Mouse (Mus musculus) ES-Bruce4 (cell line): ENCODE results near the gene Grik2. TPM values are rescaled to one million over a fixed set of nuclear protein-coding genes. Genes with fewer than 3 reads are reported as not detected.

Experiments
- H3K27ac ChIP-seq: 2 replicates; pipeline ENCODE4 v1.5.1; 2012; ENCODE audit warnings: low read length, inconsistent platforms; ENCODE audit not compliant: insufficient read depth
- H3K27me3 ChIP-seq: 2 replicates; pipeline ENCODE4 v1.6.1; 2012; ENCODE audit warnings: mild to moderate bottlenecking, low read length, inconsistent platforms; ENCODE audit not compliant: control insufficient read depth, poor library complexity, insufficient read depth, severe bottlenecking
- H3K36me3 ChIP-seq: 2 replicates; pipeline ENCODE4 v1.6.1; 2012; ENCODE audit warnings: inconsistent platforms, mild to moderate bottlenecking, low read length, moderate library complexity; ENCODE audit not compliant: control insufficient read depth, poor library complexity, insufficient read depth, severe bottlenecking
- H3K4me1 ChIP-seq: one replicate; pipeline ENCODE4 v1.8.1; 2011; ENCODE audit warnings: low read length; ENCODE audit not compliant: control insufficient read depth, insufficient read depth
- H3K4me3 ChIP-seq: 2 replicates; pipeline ENCODE4 v1.5.1; 2011; ENCODE audit warnings: low read depth, mild to moderate bottlenecking, low read length
- H3K9ac ChIP-seq: 2 replicates; pipeline ENCODE4 v1.6.1; 2012; ENCODE audit warnings: low read depth, mild to moderate bottlenecking, inconsistent platforms; ENCODE audit not compliant: poor library complexity, severe bottlenecking
- H3K9me3 ChIP-seq: replicated peaks from 2 replicates; pipeline ENCODE4 v1.6.1; 2012; ENCODE audit warnings: mild to moderate bottlenecking, low read length, inconsistent platforms; ENCODE audit not compliant: control insufficient read depth, poor library complexity, insufficient read depth, severe bottlenecking
- CTCF ChIP-seq: IDR thresholded peaks from one replicate; pipeline ENCODE4 v1.8.1; 2011; ENCODE audit warnings: low read depth, low read length
- EP300 ChIP-seq: IDR thresholded peaks from 2 replicates; pipeline ENCODE4 v1.6.1; 2011; ENCODE audit warnings: low read depth, low read length; ENCODE audit not compliant: insufficient read depth
- POLR2A ChIP-seq: IDR thresholded peaks from one replicate; pipeline ENCODE4 v1.8.1; 2011; ENCODE audit warnings: low read length; ENCODE audit not compliant: insufficient read depth
- polyA plus RNA-seq: library from polyadenylated mRNA; stranded (reverse); fragments of >200 nt; gene quantifications from 2 replicates; pipeline ENCODE4 v1.2.4, GENCODE M21; 2011; ENCODE audit warnings: low read depth; ENCODE audit not compliant: missing spikeins, insufficient read depth, insufficient read length

The Grik2 gene
- polyA plus RNA-seq, 1 experiment, result not detected

DNA sequence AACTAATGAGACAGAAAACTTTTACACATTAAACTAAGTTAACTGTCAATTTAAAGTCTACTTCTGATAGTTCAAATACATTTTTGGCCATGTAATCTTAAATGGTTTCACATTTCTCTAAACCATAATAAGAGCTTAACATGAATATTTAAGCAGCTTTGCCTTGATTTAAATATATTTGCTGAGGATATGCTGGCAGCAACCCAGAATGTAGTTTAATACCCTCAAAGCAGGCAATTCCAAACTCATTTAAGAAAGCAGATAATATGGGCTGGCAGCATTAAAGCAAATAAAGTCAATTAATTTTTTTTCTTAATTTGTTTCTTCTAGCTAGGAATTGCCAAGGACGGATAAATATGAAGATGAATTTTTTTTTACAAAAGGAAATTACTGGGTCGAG, 56.7 kb downstream of the Grik2 start:
- Histone ChIP-seq H3K27me3 (no peaks in the 10 kb centered on the region), H3K9me3 (no peaks in the 10 kb centered on the region), H3K4me1 (no peaks in the 10 kb centered on the region), H3K4me3 (no peak overlapping the region), H3K36me3 (no peaks in the 10 kb centered on the region), H3K9ac (no peak overlapping the region), H3K27ac (no peak overlapping the region)
- TF ChIP-seq CTCF, result no peak

DNA sequence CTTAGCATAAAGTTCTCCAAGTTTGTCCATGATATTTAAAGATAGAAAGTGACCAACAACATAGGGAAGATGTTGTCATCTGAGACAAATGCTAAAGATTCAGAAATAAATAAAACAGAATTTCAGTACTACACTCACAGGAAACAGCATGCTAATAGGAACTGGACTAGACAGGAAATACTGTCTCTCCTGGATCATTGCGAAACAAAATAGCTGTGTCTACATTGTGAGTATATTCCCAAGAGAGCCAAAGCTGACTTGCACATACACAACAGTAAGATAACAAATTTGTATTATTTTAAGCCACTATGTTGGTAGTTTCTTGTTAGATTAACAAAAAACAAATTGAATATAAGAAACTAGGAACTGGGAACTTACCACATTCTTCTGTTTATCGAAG, 64.9 kb downstream of the Grik2 start:
- Histone ChIP-seq H3K4me1 (no peaks in the 10 kb centered on the region), H3K27me3 (no peaks in the 10 kb centered on the region), H3K4me3 (no peak overlapping the region), H3K36me3 (no peaks in the 10 kb centered on the region), H3K9me3 (no peaks in the 10 kb centered on the region), H3K9ac (no peak overlapping the region), H3K27ac (no peak overlapping the region)
- TF ChIP-seq POLR2A (no peak), CTCF (no peak), EP300 (no peak)

DNA sequence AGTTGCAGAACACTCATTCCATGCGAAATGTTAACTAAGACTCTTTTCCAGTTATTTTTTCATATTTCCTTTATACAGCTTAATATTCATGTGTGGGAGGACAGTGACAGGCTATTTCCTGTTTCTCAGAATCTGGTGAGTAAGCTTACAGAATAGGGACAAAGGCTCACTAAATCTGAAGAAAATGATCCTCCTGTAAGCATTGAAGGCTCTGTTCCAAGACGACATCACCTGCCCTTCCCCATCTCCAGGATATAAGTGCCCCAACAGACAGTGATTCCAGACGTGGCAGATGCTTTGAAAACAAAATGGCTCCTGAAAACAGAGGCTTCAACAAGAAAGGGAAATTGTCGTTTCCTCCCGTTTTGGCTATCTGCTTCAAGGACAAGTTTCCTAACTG, 71.7 kb downstream of the Grik2 start:
- no peaks in the 10 kb centered on the region for H3K27me3 ChIP-seq
- no peak overlapping the region for H3K9ac ChIP-seq
- H3K27ac ChIP-seq, result no peak overlapping the region
- no peak overlapping the region for H3K4me3 ChIP-seq
- H3K9me3 ChIP-seq, result no peaks in the 10 kb centered on the region
- H3K36me3 ChIP-seq, result no peaks in the 10 kb centered on the region
- TF ChIP-seq EP300 (no peak), POLR2A (no peak), CTCF (no peak)
- no peaks in the 10 kb centered on the region for H3K4me1 ChIP-seq

DNA sequence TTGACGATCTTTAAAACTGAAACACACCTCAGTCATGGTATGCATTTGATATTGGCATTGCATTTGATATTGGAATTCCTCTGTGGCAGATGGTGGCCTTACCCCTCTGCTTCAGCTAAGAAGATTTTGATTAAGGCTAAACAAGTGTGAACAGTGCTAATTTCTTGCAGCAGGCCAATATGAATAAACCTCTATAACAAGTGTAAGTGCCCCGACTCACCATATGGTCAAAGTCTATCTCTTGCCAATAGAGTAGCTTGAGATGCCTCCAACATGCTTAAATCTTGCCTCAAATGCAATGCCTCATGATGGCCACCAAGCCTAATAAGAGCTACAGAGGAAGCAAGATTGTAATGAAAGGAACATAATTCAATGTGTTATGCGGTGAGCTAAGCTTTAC, 78.8 kb downstream of the Grik2 start:
- H3K27me3 ChIP-seq, result no peaks in the 10 kb centered on the region
- H3K27ac ChIP-seq, result no peak overlapping the region
- no peaks in the 10 kb centered on the region for H3K36me3 ChIP-seq
- no peaks in the 10 kb centered on the region for H3K9me3 ChIP-seq
- no peak overlapping the region for H3K4me3 ChIP-seq
- TF ChIP-seq EP300, result no peak
- TF ChIP-seq POLR2A, result no peak
- TF ChIP-seq CTCF, result no peak
- no peak overlapping the region for H3K9ac ChIP-seq
- H3K4me1 ChIP-seq, result no peaks in the 10 kb centered on the region

DNA sequence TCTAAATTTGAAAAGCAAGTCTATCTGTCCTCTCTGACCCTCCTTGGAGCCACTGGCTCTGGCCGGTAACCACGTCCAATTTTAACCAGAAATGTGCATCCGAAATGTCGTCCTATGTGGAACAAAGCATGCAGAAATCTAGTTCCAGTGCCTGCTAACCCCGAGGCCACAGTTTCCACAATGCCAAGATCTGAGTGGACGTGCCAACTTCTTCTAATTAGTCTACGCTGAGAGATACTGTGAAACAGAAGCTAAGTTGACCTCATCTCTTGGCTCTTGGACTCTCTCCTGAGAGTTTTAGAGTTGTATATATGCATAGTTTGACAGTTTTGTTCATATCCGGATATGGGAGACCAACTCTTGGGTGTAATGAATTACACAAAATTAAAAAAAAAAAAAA, 84.1 kb downstream of the Grik2 start:
- Histone ChIP-seq H3K9ac (no peak overlapping the region), H3K4me3 (no peak overlapping the region), H3K4me1 (no peaks in the 10 kb centered on the region), H3K27ac (no peak overlapping the region), H3K27me3 (no peaks in the 10 kb centered on the region), H3K9me3 (no peaks in the 10 kb centered on the region), H3K36me3 (no peaks in the 10 kb centered on the region)
- TF ChIP-seq EP300 (no peak), CTCF (no peak)

DNA sequence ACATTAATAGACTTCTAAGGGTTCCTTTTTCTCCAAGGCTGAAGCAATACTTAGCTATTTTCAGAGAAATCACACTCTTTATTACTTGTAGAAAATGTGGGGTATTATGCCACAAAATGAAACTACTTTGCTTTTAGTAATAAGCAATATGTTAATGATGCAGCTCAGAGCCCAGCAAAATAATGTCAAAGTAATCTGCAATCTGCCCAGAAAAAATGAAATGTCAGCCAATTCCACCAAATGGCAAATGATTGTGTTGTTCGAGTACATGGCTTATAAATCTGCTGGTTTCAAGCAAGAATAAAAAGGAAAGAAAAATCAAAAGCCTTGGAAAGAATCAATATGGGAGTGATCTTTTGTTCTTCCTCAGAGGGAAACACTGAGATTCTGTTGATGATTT, 136.2 kb downstream of the Grik2 start:
- Histone ChIP-seq H3K9me3 (no peaks in the 10 kb centered on the region), H3K4me3 (no peak overlapping the region), H3K27me3 (no peaks in the 10 kb centered on the region), H3K36me3 (no peaks in the 10 kb centered on the region), H3K27ac (no peak overlapping the region), H3K4me1 (no peaks in the 10 kb centered on the region), H3K9ac (no peak overlapping the region)
- TF ChIP-seq CTCF, result no peak
- no peak for TF ChIP-seq POLR2A
- TF ChIP-seq EP300, result no peak

DNA sequence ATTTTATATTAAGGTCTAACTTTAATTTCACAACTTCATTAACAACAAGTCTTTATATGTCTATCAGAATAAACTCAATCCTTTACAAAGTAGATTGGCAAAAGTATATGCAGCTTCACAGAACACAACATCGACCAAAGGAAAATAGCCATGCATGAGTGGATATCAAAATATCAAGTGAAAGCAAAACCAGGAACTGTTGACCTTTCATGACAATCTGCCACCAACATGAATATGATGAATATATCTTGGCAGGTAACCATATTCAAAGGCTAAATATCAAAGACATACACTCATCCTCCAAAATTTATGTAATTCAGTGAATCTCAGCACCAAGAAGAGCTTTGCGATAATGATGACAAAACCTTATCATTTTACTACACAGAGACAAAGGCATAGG, 141.4 kb downstream of the Grik2 start:
- Histone ChIP-seq H3K4me1 (no peaks in the 10 kb centered on the region), H3K27me3 (no peaks in the 10 kb centered on the region), H3K4me3 (no peak overlapping the region), H3K27ac (no peak overlapping the region), H3K9ac (no peak overlapping the region), H3K9me3 (no peaks in the 10 kb centered on the region), H3K36me3 (no peaks in the 10 kb centered on the region)
- TF ChIP-seq POLR2A, result no peak
